Mouse (Mus musculus): ENCODE measurements around the gene Atxn1.

DNA sequence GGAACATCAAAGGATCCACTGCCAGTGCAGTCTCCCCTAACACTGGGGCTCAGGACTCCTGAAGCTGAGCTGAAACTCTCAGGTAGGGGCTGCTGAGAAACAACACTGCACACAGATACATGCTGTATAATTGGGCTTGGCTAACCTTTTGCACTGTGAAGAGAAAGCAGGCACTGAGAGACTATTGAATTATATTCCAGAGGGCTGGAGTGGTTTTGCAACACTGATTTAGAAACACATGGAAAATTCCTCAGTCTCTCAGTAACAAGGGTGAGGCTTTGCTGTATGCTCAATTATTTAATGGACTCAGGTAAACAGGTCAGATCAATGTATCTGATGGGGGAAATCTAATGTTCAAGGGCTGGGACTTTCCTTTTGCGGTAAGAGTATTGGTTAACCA, 307.6 kb downstream of the Atxn1 start:
- TF ChIP-seq CTCF (IDR thresholded peaks at IDR 0.05; ENCODE audit: insufficient read depth, low read length) (no peak), POLR2A (IDR thresholded peaks at IDR 0.05; ENCODE audit: borderline replicate concordance, extremely low read depth, low read depth, low read length) (no peak)

Measured in lung, adult 2 months (tissue).